Mouse (Mus musculus): ENCODE measurements around the gene Gadl1. TPM values are rescaled to one million over a fixed set of nuclear protein-coding genes. Genes with fewer than 3 reads are reported as not detected.

The Gadl1 gene
- total and polyA plus RNA-seq, 3 experiments = 0.06 to 0.08 TPM; not detected in 1

GRCm38 (mm10) chr9:116049985-116050384, 140.7 kb downstream of the Gadl1 start:
- no peak for DNase-seq (ENCODE audit: low read depth, low spot score)
- H3K4me1 ChIP-seq (ENCODE audit: control insufficient read depth in 1 of 2, insufficient read depth in 2 of 2, low read length in 2 of 2) = no peaks in the 10 kb centered on the region
- no peaks in the 10 kb centered on the region for H3K79me2 ChIP-seq (ENCODE audit: control insufficient read depth, insufficient read depth, low read length, poor library complexity)
- no peak overlapping the region for H3K4me3 ChIP-seq (ENCODE audit: control insufficient read depth in 1 of 2, insufficient read depth in 1 of 2, low read depth in 2 of 2, low read length in 2 of 2)
- no peaks in the 10 kb centered on the region for H3K27me3 ChIP-seq (ENCODE audit: control insufficient read depth in 1 of 2, insufficient read depth in 2 of 2, low read length in 2 of 2)
- no peak overlapping the region for H3K9ac ChIP-seq (ENCODE audit: control insufficient read depth, low read depth, low read length, poor library complexity, severe bottlenecking)
- no peak overlapping the region for H3K27ac ChIP-seq (ENCODE audit: control insufficient read depth, low read depth, low read length)
- H3K9me3 ChIP-seq (replicated peaks; ENCODE audit: insufficient read depth, low read length) = no peaks in the 10 kb centered on the region
- TF ChIP-seq CTCF (IDR thresholded peaks at IDR 0.05 in 2 of 3, conservative IDR thresholded peaks at IDR 0.05 in 1 of 3; ENCODE audit: control insufficient read depth in 1 of 3, insufficient read depth in 1 of 3, low read depth in 2 of 3, low read length in 3 of 3, poor library complexity in 1 of 3, severe bottlenecking in 1 of 3) (no peak), RCOR1 (IDR thresholded peaks at IDR 0.05; ENCODE audit: low read depth, low read length) (no peak), SMC3 (IDR thresholded peaks at IDR 0.05; ENCODE audit: low read depth, low read length) (no peak), MXI1 (IDR thresholded peaks at IDR 0.05; ENCODE audit: low read depth, low read length) (no peak), GABPA (IDR thresholded peaks at IDR 0.05; ENCODE audit: low read depth, low read length) (no peak)
- H3K36me3 ChIP-seq (ENCODE audit: control insufficient read depth in 1 of 2, insufficient read depth in 2 of 2, low read length in 2 of 2) = no peaks in the 10 kb centered on the region

- no peaks in the 10 kb centered on the region for H3K36me3 ChIP-seq (ENCODE audit: control insufficient read depth in 1 of 2, insufficient read depth in 2 of 2, low read length in 2 of 2)
- no peaks in the 10 kb centered on the region for H3K9me3 ChIP-seq (replicated peaks; ENCODE audit: insufficient read depth, low read length)
- H3K9ac ChIP-seq (ENCODE audit: control insufficient read depth, low read depth, low read length, poor library complexity, severe bottlenecking) = no peak overlapping the region
- H3K27ac ChIP-seq (ENCODE audit: control insufficient read depth, low read depth, low read length) = no peak overlapping the region
- no peaks in the 10 kb centered on the region for H3K4me1 ChIP-seq (ENCODE audit: control insufficient read depth in 1 of 2, insufficient read depth in 2 of 2, low read length in 2 of 2)
- H3K79me2 ChIP-seq (ENCODE audit: control insufficient read depth, insufficient read depth, low read length, poor library complexity) = no peaks in the 10 kb centered on the region
- no peak overlapping the region for H3K4me3 ChIP-seq (ENCODE audit: control insufficient read depth in 1 of 2, insufficient read depth in 1 of 2, low read depth in 2 of 2, low read length in 2 of 2)
- DNase-seq (ENCODE audit: low read depth, low spot score) = no peak
- H3K27me3 ChIP-seq (ENCODE audit: control insufficient read depth in 1 of 2, insufficient read depth in 2 of 2, low read length in 2 of 2) = no peaks in the 10 kb centered on the region
- TF ChIP-seq SIN3A (IDR thresholded peaks at IDR 0.05; ENCODE audit: low read length) = no peak
- TF ChIP-seq POLR2AphosphoS2 (IDR thresholded peaks at IDR 0.05; ENCODE audit: low read length) = no peak
- no peak for TF ChIP-seq MAFK (IDR thresholded peaks at IDR 0.05; ENCODE audit: borderline replicate concordance, low read depth, low read length)
- TF ChIP-seq MEF2A (IDR thresholded peaks at IDR 0.05; ENCODE audit: extremely low read depth, insufficient replicate concordance, low read depth, low read length, poor library complexity, severe bottlenecking) = no peak
- TF ChIP-seq BHLHE40 (IDR thresholded peaks at IDR 0.05; ENCODE audit: borderline replicate concordance, low read depth, low read length) = no peak
- no peak for TF ChIP-seq RAD21 (IDR thresholded peaks at IDR 0.05; ENCODE audit: low read depth, low read length)
- TF ChIP-seq TAL1 (IDR thresholded peaks at IDR 0.05; ENCODE audit: low read length) = no peak
- TF ChIP-seq POLR2AphosphoS5 (IDR thresholded peaks at IDR 0.05; ENCODE audit: borderline replicate concordance, low read depth, low read length) = no peak
- no peak for TF ChIP-seq ZKSCAN1 (IDR thresholded peaks at IDR 0.05; ENCODE audit: low read depth, low read length)
- no peak for TF ChIP-seq MYC (IDR thresholded peaks at IDR 0.05; ENCODE audit: low read depth, low read length)
- TF ChIP-seq USF2 (IDR thresholded peaks at IDR 0.05; ENCODE audit: borderline replicate concordance in 1 of 2, insufficient read depth in 1 of 2, low read depth in 1 of 2, low read length in 2 of 2) = no peak
- no peak for TF ChIP-seq UBTF (IDR thresholded peaks at IDR 0.05; ENCODE audit: borderline replicate concordance, insufficient read depth, low read depth, low read length)
- TF ChIP-seq ETS1 (IDR thresholded peaks at IDR 0.05; ENCODE audit: low read depth, low read length) = no peak
- no peak for TF ChIP-seq JUND (IDR thresholded peaks at IDR 0.05; ENCODE audit: low read depth, low read length)
- no peak for TF ChIP-seq NELFE (IDR thresholded peaks at IDR 0.05; ENCODE audit: low read depth, low read length)
- TF ChIP-seq E2F4 (IDR thresholded peaks at IDR 0.05; ENCODE audit: borderline replicate concordance, low read depth, low read length) = no peak
- TF ChIP-seq ZNF384 (IDR thresholded peaks at IDR 0.05; ENCODE audit: low read depth, low read length) = no peak
- TF ChIP-seq GATA1 (IDR thresholded peaks at IDR 0.05; ENCODE audit: low read depth, low read length) = no peak
Observed at GRCm38 (mm10) chr9:116053976-116054375, 144.7 kb downstream of the Gadl1 start.
